Mouse (Mus musculus): Measurements from ENCODE around the gene Unk.

GRCm38 (mm10) chr11:116001725-116002124 is 28.4 kb upstream of the Unk start:
- TF ChIP-seq CTCF (IDR thresholded peaks at IDR 0.05; ENCODE audit: low read depth) (no peak), EP300 (optimal IDR thresholded peaks at IDR 0.05) (no peak)

All from stomach, postnatal 0 days (tissue).